Mouse (Mus musculus) fibroblast of lung, adult 2 months (primary cell): Measurements from ENCODE around the gene Rock2.

Experiments used
- DNase-seq: peaks from one replicate; pipeline ENCODE4 v3.0.0-alpha.2; 2011; ENCODE audit warnings: low read depth

Gene Rock2

DNA sequence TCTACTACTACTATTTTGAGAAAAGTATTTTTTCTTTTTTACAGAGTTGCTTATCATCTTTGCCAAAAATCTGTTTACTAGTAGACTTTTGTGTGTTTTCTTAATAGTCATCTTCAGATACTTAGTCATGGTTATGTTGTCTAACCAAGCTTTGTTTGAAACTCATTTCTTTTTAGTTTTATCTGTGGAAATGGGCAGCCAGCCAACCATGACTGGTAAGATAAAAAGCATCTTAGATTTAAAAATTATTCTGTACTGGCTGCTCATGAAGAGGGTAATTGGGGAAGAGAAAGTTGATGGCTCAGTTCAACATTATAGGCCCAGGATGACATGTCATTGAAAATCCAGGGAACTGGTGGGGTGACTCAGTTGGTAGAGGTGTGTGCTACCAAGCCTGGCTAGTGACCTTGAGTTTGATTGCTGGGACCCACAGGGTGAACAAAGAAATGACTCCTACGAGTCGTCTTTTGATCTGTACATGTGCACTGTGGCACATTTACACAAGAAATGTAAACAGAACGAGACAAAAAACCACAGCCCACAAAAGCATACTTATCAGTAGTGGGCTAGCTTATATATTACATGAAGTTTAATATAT lies 6.0 kb downstream of the Rock2 start:
- DNase-seq, result no peak

DNA sequence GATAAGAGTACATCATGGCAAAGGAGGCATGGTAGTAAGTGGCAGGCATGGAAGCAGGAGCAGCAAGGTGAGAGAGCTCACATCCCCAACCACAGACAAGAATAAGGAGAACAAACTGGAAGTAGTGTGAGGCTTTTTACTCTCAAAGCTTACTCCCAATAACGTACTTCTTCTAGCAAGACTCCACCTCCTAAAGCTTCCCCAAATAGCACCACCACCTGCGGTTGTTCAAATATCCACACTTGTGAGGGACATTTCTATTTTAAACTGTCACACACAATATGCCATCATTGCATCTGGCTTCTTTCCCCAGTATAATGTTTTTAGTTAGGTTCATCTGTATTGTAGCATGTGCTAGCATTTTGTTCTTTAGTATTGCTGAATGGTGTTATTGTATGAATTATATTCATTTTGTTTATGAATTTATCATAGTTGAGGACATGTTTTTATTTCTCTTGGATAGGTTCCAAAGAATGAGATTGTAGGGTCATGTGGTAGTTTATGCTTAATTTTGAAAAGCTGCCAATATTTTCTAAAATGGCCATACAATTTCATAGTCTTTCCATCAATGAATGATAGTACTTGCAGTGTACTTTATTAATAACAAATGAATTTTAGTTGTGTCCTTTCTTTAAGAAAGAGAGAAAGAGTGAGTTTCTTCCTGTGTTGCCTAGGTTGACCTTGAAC lies 9.4 kb downstream of the Rock2 start:
- DNase-seq, result no peak

DNA sequence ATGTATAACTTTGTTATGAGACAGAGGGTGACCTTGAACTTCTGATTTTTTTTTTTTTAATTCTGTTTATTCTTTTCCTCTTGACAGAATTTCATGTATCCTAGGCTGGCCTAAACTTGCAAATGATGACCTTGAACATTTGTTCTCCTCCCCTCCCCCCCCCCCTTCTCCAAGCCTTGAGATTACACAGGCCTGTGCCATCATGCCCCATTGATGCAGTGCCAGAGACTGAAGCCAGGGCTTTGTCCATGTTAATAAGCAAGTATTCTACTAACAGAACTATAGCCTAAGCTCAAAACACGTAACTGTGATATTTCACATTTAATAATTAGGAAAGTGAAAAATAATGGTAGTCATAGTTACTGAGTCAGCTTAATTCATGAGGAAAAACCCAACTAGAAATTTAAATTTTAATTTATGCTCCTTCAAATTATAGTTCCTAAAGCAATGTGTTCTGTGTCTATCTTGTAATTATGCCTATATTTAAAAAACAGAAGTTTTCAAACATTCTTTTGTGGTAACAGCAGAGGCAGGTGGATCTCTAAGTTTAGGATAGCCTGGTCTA lies 12.7 kb downstream of the Rock2 start:
- DNase-seq, result no peak

DNA sequence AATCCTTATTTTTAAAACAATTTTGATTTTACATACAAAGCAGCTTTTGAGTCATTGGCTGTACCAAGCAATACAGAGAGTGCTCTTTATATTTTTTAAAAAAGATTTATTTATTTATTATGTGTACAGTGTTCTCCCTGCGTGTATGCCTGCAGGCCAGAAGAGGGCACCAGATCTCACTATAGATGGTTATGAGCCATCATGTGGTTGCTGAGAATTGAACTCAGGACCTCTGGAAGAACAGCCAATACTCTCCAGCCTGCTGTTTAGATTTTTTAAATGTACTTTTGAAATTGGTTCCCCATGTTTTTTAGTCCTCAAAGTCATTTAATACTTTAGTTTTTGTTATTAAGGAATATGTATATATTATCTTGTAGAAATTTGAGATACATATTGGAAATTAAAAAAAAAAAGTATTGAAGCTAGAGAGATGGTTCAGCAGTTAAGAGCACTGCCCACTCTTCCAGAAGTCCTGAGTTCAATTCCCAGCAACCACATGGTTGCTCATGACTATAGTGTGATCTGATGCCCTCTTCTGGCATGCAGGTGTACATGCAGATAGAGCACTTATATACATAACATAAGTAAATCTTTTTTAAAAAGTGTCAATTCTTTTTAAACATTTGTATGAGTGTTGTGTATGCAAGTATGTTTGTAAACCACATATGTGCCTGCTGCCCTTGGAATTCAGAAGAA lies 13.4 kb downstream of the Rock2 start:
- DNase-seq, result no peak

GRCm38 (mm10) chr12:16911524-16911923 lies 16.8 kb downstream of the Rock2 start:
- no peak for DNase-seq

- no peak for DNase-seq
Observed at GRCm38 (mm10) chr12:16912600-16912999, 17.9 kb downstream of the Rock2 start.

GRCm38 (mm10) chr12:16920186-16920860 lies 25.6 kb downstream of the Rock2 start:
- no peak for DNase-seq

DNA sequence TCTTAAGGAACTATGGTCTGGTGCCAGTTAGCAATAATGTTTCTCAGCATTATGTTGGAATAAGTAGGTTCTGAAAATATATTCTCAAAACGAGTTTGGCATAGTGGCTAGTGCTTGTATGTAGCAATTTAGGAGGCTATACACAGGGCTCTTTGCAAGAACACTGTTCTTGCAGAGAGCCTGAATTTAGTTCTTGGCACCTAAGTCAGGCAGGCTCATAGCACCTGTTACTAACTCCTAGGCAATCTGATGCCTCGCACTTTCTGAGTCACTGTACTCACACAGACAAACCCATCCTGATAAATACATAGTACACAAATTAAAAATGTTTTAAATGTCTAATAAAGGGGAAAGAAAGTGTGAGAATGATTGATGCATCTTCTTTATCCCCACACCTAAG lies 33.2 kb downstream of the Rock2 start:
- no peak for DNase-seq

DNA sequence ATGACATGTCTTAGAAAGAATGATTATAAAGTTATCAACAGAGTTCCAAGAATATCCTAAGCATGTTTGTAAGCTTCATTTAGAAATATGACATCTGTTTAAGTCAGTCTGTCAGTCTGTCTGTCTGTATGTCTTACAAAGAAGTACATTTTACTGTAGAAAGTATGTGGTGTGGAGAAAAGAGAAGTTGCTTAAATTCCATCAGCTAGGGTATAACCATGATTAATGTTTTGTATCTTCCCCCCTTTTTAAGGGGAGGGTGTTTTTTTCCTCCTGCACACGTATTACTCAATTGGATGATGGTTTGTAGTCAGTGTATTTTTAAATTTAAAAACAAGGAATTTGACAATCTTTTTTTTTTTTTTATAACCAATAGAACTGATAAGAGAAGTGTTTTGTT lies 39.7 kb downstream of the Rock2 start:
- DNase-seq, result no peak

- DNase-seq, result no peak
Observed at GRCm38 (mm10) chr12:16941976-16942375, 47.3 kb downstream of the Rock2 start.

DNA sequence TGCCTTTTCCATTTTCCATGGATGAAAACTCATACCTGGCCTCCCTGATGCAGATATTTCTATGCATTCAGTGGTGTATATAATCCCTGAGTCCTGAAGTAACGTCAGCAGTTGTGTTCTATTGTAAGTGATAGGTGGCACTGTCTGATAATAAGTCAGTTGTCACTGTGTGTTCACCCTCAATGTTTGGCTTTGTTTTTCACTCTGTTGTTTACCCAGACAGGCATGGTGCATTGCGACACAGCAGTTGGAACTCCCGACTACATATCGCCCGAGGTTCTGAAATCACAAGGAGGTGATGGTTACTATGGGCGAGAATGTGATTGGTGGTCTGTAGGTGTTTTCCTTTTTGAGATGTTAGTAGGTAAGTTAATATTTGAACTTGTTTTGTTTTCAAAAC lies 53.5 kb downstream of the Rock2 start:
- no peak for DNase-seq

GRCm38 (mm10) chr12:16958851-16959250 lies 64.2 kb downstream of the Rock2 start:
- peak; percentile 19 for DNase-seq

DNA sequence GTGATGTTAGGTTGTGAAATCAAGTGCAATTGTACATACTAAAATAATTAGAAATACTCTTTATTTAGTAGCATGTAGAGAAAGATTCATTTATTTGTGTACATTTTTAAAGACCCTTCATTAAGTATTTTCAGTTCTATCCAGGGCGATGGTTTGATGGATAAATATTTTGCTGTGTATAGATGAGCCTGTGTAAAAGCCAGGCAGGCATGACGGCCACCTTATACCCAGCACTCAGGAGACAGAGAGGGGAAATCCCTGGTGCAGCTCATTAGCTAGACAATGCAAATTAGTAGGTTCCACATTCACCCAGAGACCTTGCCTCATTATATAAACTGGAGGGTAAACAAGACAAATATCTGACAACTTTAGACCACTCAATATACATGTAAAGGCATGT lies 68.7 kb downstream of the Rock2 start:
- no peak for DNase-seq

DNA sequence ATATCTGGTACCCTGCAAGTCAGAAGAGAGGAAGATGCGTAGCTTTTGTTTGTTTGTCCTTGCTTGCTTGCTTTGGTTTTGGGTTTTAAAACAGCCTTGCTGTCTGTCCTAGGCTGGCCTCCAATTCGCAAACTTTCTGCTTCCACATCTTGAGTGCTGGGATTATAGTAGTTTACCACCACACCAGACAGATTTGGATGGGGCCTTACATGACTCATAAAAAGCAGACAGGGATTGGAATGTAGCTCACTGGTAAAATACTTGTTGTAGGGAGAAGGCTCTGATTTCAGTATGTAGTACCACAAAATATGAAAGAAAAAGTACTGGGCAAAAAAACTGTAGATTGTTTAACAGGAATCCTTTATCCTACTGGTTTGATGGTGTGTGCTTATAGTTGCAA lies 72.1 kb downstream of the Rock2 start:
- peak; percentile 54 for DNase-seq

- no peak for DNase-seq
Observed at GRCm38 (mm10) chr12:16977120-16977519, 82.4 kb downstream of the Rock2 start.

DNA sequence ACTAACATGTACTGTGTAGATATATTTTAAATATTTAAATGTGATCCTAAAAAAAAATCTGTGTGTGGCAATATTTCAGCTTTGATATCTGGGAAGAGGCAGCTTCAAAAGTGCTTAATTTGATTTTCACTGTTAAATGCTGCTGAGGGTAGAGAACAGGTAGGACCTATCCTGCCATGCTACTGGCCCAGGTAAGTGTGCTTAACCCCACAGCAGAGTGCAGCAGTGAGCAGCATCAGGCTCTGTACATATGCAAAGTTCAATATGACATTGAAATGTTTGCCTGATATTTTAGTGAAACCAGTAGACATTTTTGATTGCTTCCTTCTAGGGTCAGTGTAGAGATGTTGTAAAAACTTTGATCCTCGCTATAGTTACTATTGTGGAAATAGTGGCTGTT lies 91.1 kb downstream of the Rock2 start:
- DNase-seq, result no peak

GRCm38 (mm10) chr12:16991376-16991775 lies 96.7 kb downstream of the Rock2 start:
- no peak for DNase-seq

GRCm38 (mm10) chr12:16992355-16992754 lies 97.7 kb downstream of the Rock2 start:
- no peak for DNase-seq

DNA sequence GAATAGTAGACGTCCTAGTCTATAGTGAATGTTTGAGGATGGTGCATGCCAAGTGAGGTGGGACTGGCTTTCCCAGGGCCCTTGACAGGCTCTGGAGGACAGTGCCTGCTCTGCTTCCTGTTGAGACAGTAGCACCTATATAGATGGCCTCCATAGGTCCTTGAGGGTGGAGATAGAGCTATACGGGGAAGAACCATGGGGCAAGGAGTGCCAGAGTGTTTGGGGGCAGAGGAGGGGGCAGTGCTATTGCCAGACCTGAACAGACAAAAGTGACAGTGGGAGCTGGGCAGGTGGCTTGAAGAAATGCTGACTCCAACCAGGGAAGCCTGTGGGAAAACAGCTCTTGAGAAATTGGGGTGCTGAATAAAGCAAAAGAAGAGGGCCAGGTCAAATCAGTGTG lies 99.6 kb downstream of the Rock2 start:
- DNase-seq, result no peak

DNA sequence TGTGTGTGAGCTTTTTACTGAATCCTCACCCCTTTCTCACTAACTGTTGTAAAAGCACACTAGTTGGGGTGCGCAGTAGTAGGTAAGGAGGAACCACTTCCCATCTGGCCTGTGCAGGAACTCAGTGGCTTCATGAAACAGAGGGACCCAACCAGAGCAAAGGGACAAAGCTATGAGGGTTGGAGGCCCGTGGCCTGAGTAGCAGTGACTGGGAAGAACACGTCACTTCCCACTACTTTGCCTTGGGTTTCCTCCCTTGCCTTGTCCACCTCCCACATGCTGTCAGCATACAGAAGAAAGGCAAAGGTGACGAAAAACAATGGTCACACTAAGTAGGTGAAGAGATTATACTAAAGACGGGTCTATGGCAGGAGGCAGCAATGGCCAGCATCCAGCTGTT lies 101.6 kb downstream of the Rock2 start:
- DNase-seq, result no peak

DNA sequence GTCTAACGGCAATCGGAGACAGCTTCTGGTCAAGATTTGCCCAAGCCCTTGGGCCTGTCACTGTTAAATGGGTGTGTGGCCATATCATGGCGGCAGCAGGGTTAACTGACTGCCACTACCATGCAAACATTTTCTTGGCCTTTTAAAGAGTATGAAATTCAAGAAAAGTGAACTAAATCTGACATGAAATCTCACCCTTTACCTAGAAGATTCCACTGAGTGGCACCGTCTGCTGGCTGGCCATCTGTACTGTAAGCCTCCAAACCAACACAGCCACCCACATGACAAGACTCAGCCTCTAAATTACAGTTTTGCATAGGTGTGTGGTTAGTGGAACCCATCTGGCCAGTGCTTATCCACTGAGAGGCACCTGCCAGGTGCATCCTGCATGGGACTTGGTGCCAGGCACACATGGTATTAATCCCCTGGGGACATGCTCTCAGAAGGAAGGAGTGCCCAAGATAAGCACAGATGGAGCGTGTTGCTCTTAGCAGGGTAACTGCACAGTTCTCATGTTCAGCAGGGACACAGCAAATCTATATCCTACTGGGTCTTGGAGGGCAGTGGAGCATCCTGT lies 102.3 kb downstream of the Rock2 start:
- DNase-seq, result no peak

- DNase-seq, result no peak
Observed at GRCm38 (mm10) chr12:16999146-16999545, 104.5 kb downstream of the Rock2 start.
